Mouse (Mus musculus): ENCODE results near the gene Pim1. TPM values are rescaled to one million over a fixed set of nuclear protein-coding genes. Genes with fewer than 3 reads are reported as not detected.
"Not testable (repeated sequence)": the region's sequence is repeated elsewhere in the genome, so short reads cannot be mapped to it uniquely, and the experiment has no call there.

Gene Pim1
- polyA plus RNA-seq, 1 experiment from 2014 or later = 16.3 TPM

- H3K9me3 ChIP-seq = no peaks in the 10 kb centered on the region
- H3K4me2 ChIP-seq = no peak overlapping the region
- peak; percentile 81 for ATAC-seq (ENCODE audit: borderline replicate concordance, extremely low read depth, low FRiP score, low TSS enrichment)
- 22% methylated on average over 13 of the region's 13 CpGs for WGBS
- no peaks in the 10 kb centered on the region for H3K27me3 ChIP-seq
- no peaks in the 10 kb centered on the region for H3K36me3 ChIP-seq
- 0 out of 2 replicates have a peak, but pooled peaks cover 3% of the 10 kb centered on the region for H3K4me1 ChIP-seq
- no peak overlapping the region for H3K27ac ChIP-seq
- no peak overlapping the region for H3K9ac ChIP-seq
- H3K4me3 ChIP-seq = no peak overlapping the region
Measured at GRCm38 (mm10) chr17:29513044-29513730, 22.6 kb downstream of the Pim1 start.

- H3K9ac ChIP-seq = no peak overlapping the region
- no peak overlapping the region for H3K4me2 ChIP-seq
- no peak for ATAC-seq (ENCODE audit: borderline replicate concordance, extremely low read depth, low FRiP score, low TSS enrichment)
- H3K36me3 ChIP-seq = no peaks in the 10 kb centered on the region
- H3K9me3 ChIP-seq = no peaks in the 10 kb centered on the region
- no peak overlapping the region for H3K4me3 ChIP-seq
- H3K27me3 ChIP-seq = no peaks in the 10 kb centered on the region
- WGBS = 2% methylated on average over 11 of the region's 11 CpGs
- 0 out of 2 replicates have a peak, but pooled peaks cover 3% of the 10 kb centered on the region for H3K4me1 ChIP-seq
- no peak overlapping the region for H3K27ac ChIP-seq
Measured at GRCm38 (mm10) chr17:29514435-29514834, 23.9 kb downstream of the Pim1 start.

- not testable (repeated sequence) for H3K4me1 ChIP-seq; H3K4me3 ChIP-seq; H3K9me3 ChIP-seq; H3K36me3 ChIP-seq; H3K27ac ChIP-seq; ATAC-seq (ENCODE audit: borderline replicate concordance, extremely low read depth, low FRiP score, low TSS enrichment); H3K9ac ChIP-seq; H3K4me2 ChIP-seq; H3K27me3 ChIP-seq
- WGBS = 80% methylated on average over 5 of the region's 5 CpGs
Measured at GRCm38 (mm10) chr17:29518665-29519064, 28.1 kb downstream of the Pim1 start.

- ATAC-seq (ENCODE audit: borderline replicate concordance, extremely low read depth, low FRiP score, low TSS enrichment) = no peak
- 66% methylated on average over 8 of the region's 8 CpGs for WGBS
Measured at GRCm38 (mm10) chr17:29519731-29520130, 29.2 kb downstream of the Pim1 start.

GRCm38 (mm10) chr17:29525613-29526012 lies 35.1 kb downstream of the Pim1 start:
- Histone ChIP-seq H3K9ac (no peak overlapping the region), H3K4me3 (no peak overlapping the region), H3K9me3 (no peaks in the 10 kb centered on the region), H3K27me3 (no peaks in the 10 kb centered on the region), H3K4me1 (no peaks in the 10 kb centered on the region), H3K27ac (no peak overlapping the region), H3K36me3 (no peaks in the 10 kb centered on the region), H3K4me2 (no peak overlapping the region)
- whole genome bisulfite sequencing = 81% methylated on average over 2 of the region's 2 CpGs
- no peak for ATAC-seq (ENCODE audit: borderline replicate concordance, extremely low read depth, low FRiP score, low TSS enrichment)

More at GRCm38 (mm10) chr17:29519731-29520130, 29.2 kb downstream of the Pim1 start:
- H3K4me2 ChIP-seq = no peak overlapping the region
- H3K9ac ChIP-seq = no peak overlapping the region
- H3K36me3 ChIP-seq = no peaks in the 10 kb centered on the region
- H3K9me3 ChIP-seq = no peaks in the 10 kb centered on the region
- no peak overlapping the region for H3K4me3 ChIP-seq
- no peak overlapping the region for H3K27ac ChIP-seq
- no peaks in the 10 kb centered on the region for H3K27me3 ChIP-seq
- H3K4me1 ChIP-seq = no peaks in the 10 kb centered on the region

GRCm38 (mm10) chr17:29528568-29529187 lies 38.1 kb downstream of the Pim1 start:
- Histone ChIP-seq H3K9me3 (no peaks in the 10 kb centered on the region), H3K27ac (no peak overlapping the region), H3K36me3 (no peaks in the 10 kb centered on the region), H3K27me3 (no peaks in the 10 kb centered on the region), H3K4me3 (no peak overlapping the region), H3K9ac (no peak overlapping the region), H3K4me1 (peaks cover 6% of the 10 kb centered on the region), H3K4me2 (no peak overlapping the region)
- WGBS = 59% methylated on average over 8 of the region's 8 CpGs
- ATAC-seq (ENCODE audit: borderline replicate concordance, extremely low read depth, low FRiP score, low TSS enrichment) = no peak

GRCm38 (mm10) chr17:29530508-29530907 lies 40.0 kb downstream of the Pim1 start:
- Histone ChIP-seq H3K9ac (no peak overlapping the region), H3K9me3 (no peaks in the 10 kb centered on the region), H3K27me3 (no peaks in the 10 kb centered on the region), H3K4me3 (no peak overlapping the region), H3K36me3 (no peaks in the 10 kb centered on the region), H3K4me2 (no peak overlapping the region), H3K27ac (no peak overlapping the region), H3K4me1 (peaks cover 6% of the 10 kb centered on the region)
- WGBS = 59% methylated on average over 6 of the region's 6 CpGs
- ATAC-seq (ENCODE audit: borderline replicate concordance, extremely low read depth, low FRiP score, low TSS enrichment) = no peak

- peaks cover 6% of the 10 kb centered on the region for H3K4me1 ChIP-seq
- 75% methylated on average over 9 of the region's 9 CpGs for WGBS
- no peak overlapping the region for H3K9ac ChIP-seq
- H3K4me2 ChIP-seq = no peak overlapping the region
- no peak overlapping the region for H3K4me3 ChIP-seq
- H3K27ac ChIP-seq = no peak overlapping the region
- no peak; the same call in 1 of the 2 replicates for ATAC-seq (ENCODE audit: borderline replicate concordance, extremely low read depth, low FRiP score, low TSS enrichment)
- no peaks in the 10 kb centered on the region for H3K9me3 ChIP-seq
- H3K36me3 ChIP-seq = no peaks in the 10 kb centered on the region
- H3K27me3 ChIP-seq = no peaks in the 10 kb centered on the region
Measured at GRCm38 (mm10) chr17:29531278-29531677, 40.7 kb downstream of the Pim1 start.

GRCm38 (mm10) chr17:29531757-29532384 lies 41.3 kb downstream of the Pim1 start:
- 45% methylated on average over 10 of the region's 10 CpGs for WGBS
- no peak overlapping the region for H3K27ac ChIP-seq

GRCm38 (mm10) chr17:29533866-29534265 lies 43.3 kb downstream of the Pim1 start:
- Histone ChIP-seq H3K9me3 (no peaks in the 10 kb centered on the region), H3K36me3 (no peaks in the 10 kb centered on the region), H3K9ac (no peak overlapping the region), H3K27ac (no peak overlapping the region), H3K4me3 (no peak overlapping the region), H3K27me3 (no peaks in the 10 kb centered on the region), H3K4me2 (no peak overlapping the region), H3K4me1 (peaks cover 6% of the 10 kb centered on the region)
- 84% methylated on average over 11 of the region's 11 CpGs for WGBS
- no peak for ATAC-seq (ENCODE audit: borderline replicate concordance, extremely low read depth, low FRiP score, low TSS enrichment)

More at GRCm38 (mm10) chr17:29531757-29532384, 41.3 kb downstream of the Pim1 start:
- Histone ChIP-seq H3K4me1 (peaks cover 6% of the 10 kb centered on the region), H3K36me3 (no peaks in the 10 kb centered on the region), H3K9me3 (no peaks in the 10 kb centered on the region), H3K4me2 (no peak overlapping the region), H3K27me3 (no peaks in the 10 kb centered on the region), H3K4me3 (no peak overlapping the region), H3K9ac (no peak overlapping the region)
- ATAC-seq (ENCODE audit: borderline replicate concordance, extremely low read depth, low FRiP score, low TSS enrichment) = peak; percentile 14; the same call in 1 of the 2 replicates

- Histone ChIP-seq H3K9ac (no peak overlapping the region), H3K9me3 (no peaks in the 10 kb centered on the region), H3K4me2 (no peak overlapping the region), H3K4me3 (no peak overlapping the region), H3K36me3 (no peaks in the 10 kb centered on the region), H3K27me3 (no peaks in the 10 kb centered on the region), H3K4me1 (peaks cover 13% of the 10 kb centered on the region), H3K27ac (no peak overlapping the region)
- ATAC-seq (ENCODE audit: borderline replicate concordance, extremely low read depth, low FRiP score, low TSS enrichment) = no peak
- WGBS = 87% methylated on average over 8 of the region's 8 CpGs
Measured at GRCm38 (mm10) chr17:29540426-29540825, 49.9 kb downstream of the Pim1 start.

GRCm38 (mm10) chr17:29541419-29541818 lies 50.9 kb downstream of the Pim1 start:
- Histone ChIP-seq H3K27me3 (no peaks in the 10 kb centered on the region), H3K4me3 (no peak overlapping the region), H3K4me2 (no peak overlapping the region), H3K9ac (no peak overlapping the region), H3K9me3 (no peaks in the 10 kb centered on the region), H3K27ac (peak overlapping the region; percentile 66), H3K36me3 (no peaks in the 10 kb centered on the region), H3K4me1 (peaks cover 13% of the 10 kb centered on the region)
- WGBS = 39% methylated on average over 14 of the region's 14 CpGs
- peak; percentile 85 for ATAC-seq (ENCODE audit: borderline replicate concordance, extremely low read depth, low FRiP score, low TSS enrichment)

Data from lung, embryonic 15.5 days (tissue).